Mouse (Mus musculus) stomach, postnatal 0 days (tissue): ENCODE measurements around the gene Rnf138rt1.

Experiments
- CTCF ChIP-seq: IDR thresholded peaks from 2 replicates; pipeline ENCODE4 v1.5.1; 2016; ENCODE audit warnings: antibody characterized with exemption, low read depth, mild to moderate bottlenecking, moderate library complexity
- EP300 ChIP-seq: optimal IDR thresholded peaks from 2 replicates; pipeline ENCODE3; 2016; ENCODE audit warnings: antibody characterized with exemption

GRCm38 (mm10) chrX:163743896-163744295 is 17.2 kb downstream of the Rnf138rt1 start:
- TF ChIP-seq CTCF (no peak), EP300 (no peak)
